21 mouse cellular contexts compared by ENCODE assay signal in the genomic region with DNA sequence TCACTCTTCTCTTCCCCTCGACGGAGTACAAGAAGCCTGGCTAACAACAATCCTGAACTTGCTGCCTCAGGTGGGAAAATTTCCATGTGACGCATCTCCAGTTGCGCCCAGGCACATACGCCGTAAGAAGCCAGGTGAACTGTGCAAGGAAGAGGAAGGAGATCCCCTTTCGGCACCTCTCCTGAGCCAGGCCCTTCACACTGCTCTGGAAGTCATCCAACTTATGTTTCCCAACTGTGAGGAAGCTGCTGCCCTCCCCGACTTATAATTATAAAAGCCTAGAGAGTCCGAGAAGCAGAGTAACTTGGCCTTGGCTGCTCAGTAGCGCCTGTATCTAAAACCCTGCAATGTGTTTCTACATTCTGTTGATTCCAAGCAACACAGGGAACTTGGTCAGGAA.
DNase-seq lines count a peak whose midpoint lies in the region; ATAC-seq lines count a peak whose summit lies in the region.
"Had no signal": no experiment of that assay in that cellular context is flagged by ENCODE, and none has a peak within 500 bp of the region (broad histone marks: within the 10 kb centered on the region; RNA-seq: fewer than 3 reads in every experiment).

No protein-coding gene starts in this region.

- WGBS in embryonic facial prominence, embryonic 14.5 days, result 55% methylated on average over 10 of the region's 10 CpGs
- WGBS in embryonic facial prominence, embryonic 10.5 days, result 87% methylated on average over 10 of the region's 10 CpGs

- peak; percentile 63 for DNase-seq in embryonic facial prominence, embryonic 14.5 days (ENCODE audit: low spot score)
- no peak for DNase-seq in embryonic facial prominence, embryonic 10.5 days (ENCODE audit: low spot score)
- peak; percentile 21 for DNase-seq in cerebellum, adult 11-12 months
- peak; percentile 17 to 42 for DNase-seq in cerebellum, postnatal 14 days
- peak; percentile 33 for DNase-seq in lung, postnatal 14 days
- no peak for DNase-seq in thymus, postnatal 36 days
- DNase-seq in spleen, postnatal 14 days (ENCODE audit: low spot score in 2 of 2), result no peak
- DNase-seq: adrenal gland, postnatal 36 days; B cell, adult 2 months; heart, adult 11 months; kidney, postnatal 10 days; right cerebral cortex, postnatal 14 days; thymus, postnatal 25 days had no signal

- no peaks in the 10 kb centered on the region for H3K9me3 ChIP-seq in embryonic facial prominence, embryonic 14.5 days (ENCODE audit: control insufficient read depth, low read length)
- no peaks in the 10 kb centered on the region for H3K9me3 ChIP-seq in embryonic facial prominence, embryonic 10.5 days
- H3K9me3 ChIP-seq: forebrain, embryonic 13.5 days; heart, embryonic 15.5 days had no signal

- no peak overlapping the region for H3K4me3 ChIP-seq in embryonic facial prominence, embryonic 14.5 days (ENCODE audit: low read depth, low read length)
- no peak overlapping the region for H3K4me3 ChIP-seq in embryonic facial prominence, embryonic 10.5 days
- H3K4me3 ChIP-seq: forebrain, embryonic 13.5 days; heart, embryonic 15.5 days; left cerebral cortex, adult 2 months; megakaryocyte, embryonic 14.5 days had no signal

- H3K36me3 ChIP-seq in embryonic facial prominence, embryonic 14.5 days (ENCODE audit: control insufficient read depth, insufficient read depth, low read length), result no peaks in the 10 kb centered on the region
- no peaks in the 10 kb centered on the region for H3K36me3 ChIP-seq in embryonic facial prominence, embryonic 10.5 days (replicated peaks)
- H3K36me3 ChIP-seq: heart, embryonic 15.5 days had no signal

- H3K27me3 ChIP-seq in embryonic facial prominence, embryonic 14.5 days (replicated peaks; ENCODE audit: control insufficient read depth, insufficient read depth, low read length), result no peaks in the 10 kb centered on the region
- H3K27me3 ChIP-seq in embryonic facial prominence, embryonic 10.5 days (replicated peaks; ENCODE audit: low read depth, poor library complexity, severe bottlenecking), result no peaks in the 10 kb centered on the region
- H3K27me3 ChIP-seq: forebrain, embryonic 13.5 days; heart, embryonic 15.5 days had no signal

- ATAC-seq in embryonic facial prominence, embryonic 14.5 days (ENCODE audit: low read depth), result no peak
- ATAC-seq in monocyte, adult 5-6 weeks (replicated peaks; ENCODE audit: insufficient number of reproducible peaks, low FRiP score, low TSS enrichment, poor library complexity, severe bottlenecking), result no peak
- ATAC-seq: forebrain, embryonic 13.5 days; intestine, embryonic 16.5 days; midbrain, embryonic 16.5 days had no signal

- peaks cover 11% of the 10 kb centered on the region; the same call in 1 of the 2 replicates for H3K4me1 ChIP-seq in embryonic facial prominence, embryonic 14.5 days (ENCODE audit: control insufficient read depth, insufficient read depth, low read length)
- H3K4me1 ChIP-seq in embryonic facial prominence, embryonic 10.5 days, result peaks cover 52% of the 10 kb centered on the region

- H3K9ac ChIP-seq in embryonic facial prominence, embryonic 14.5 days (ENCODE audit: low read depth, low read length), result no peak overlapping the region
- H3K9ac ChIP-seq: forebrain, embryonic 13.5 days; heart, embryonic 15.5 days; liver, embryonic 14.5 days had no signal

- H3K27ac ChIP-seq in embryonic facial prominence, embryonic 14.5 days (replicated peaks; ENCODE audit: low read depth, low read length), result no peak overlapping the region
- no peak overlapping the region for H3K27ac ChIP-seq in embryonic facial prominence, embryonic 10.5 days (replicated peaks)
- H3K27ac ChIP-seq: forebrain, embryonic 13.5 days; heart, embryonic 15.5 days; left cerebral cortex, adult 2 months; liver, embryonic 14.5 days had no signal

- no peak overlapping the region for H3K4me2 ChIP-seq in embryonic facial prominence, embryonic 14.5 days (ENCODE audit: low read depth, low read length)
- H3K4me2 ChIP-seq: forebrain, embryonic 13.5 days; heart, embryonic 15.5 days had no signal

Comparison
In these comparisons a context has a peak if more than half of its experiments do, and no peak if none do; other contexts are left out.
1. DNase-seq: peak in embryonic facial prominence, embryonic 14.5 days (single experiment), cerebellum, adult 11-12 months (single experiment), cerebellum, postnatal 14 days (2 of 2) and lung, postnatal 14 days (single experiment); none in embryonic facial prominence, embryonic 10.5 days (single experiment), thymus, postnatal 36 days (0 of 2) and spleen, postnatal 14 days (0 of 2).